Mouse (Mus musculus): ENCODE data around the gene Tmem254c. TPM values are rescaled to one million over a fixed set of nuclear protein-coding genes. Genes with fewer than 3 reads are reported as not detected.

Tmem254c gene
- total RNA-seq, 2 experiments from 2014 or later, result 10.5 to 12.4 TPM

Other genes with a start within 250 kb of the Tmem254c start
- gene Anxa11, start 225.2 kb downstream of the Tmem254c start, total RNA-seq (2021), result 10 to 100 TPM; 83.7 to 85.1 TPM
- 1 to 10 TPM; 2.9 to 3.6 TPM for gene Plac9a, start 164.3 kb downstream of the Tmem254c start, total RNA-seq (2021)
- gene Tmem254a, start 139.7 kb downstream of the Tmem254c start, total RNA-seq (2021), result 1 to 10 TPM; 1.3 to 1.7 TPM
- gene Cphx1, start 129.1 kb downstream of the Tmem254c start, total RNA-seq (2021), result under 1 TPM in 1 of 2 experiments, not detected in 1; 0.16 TPM
- gene Duxbl1, start 88.8 kb downstream of the Tmem254c start, total RNA-seq (2021), result under 1 TPM; 0.43 to 0.80 TPM
- 10 to 100 TPM in 1 of 2 experiments, 1 to 10 TPM in 1; 7.5 to 11.7 TPM for gene Gm9780, start 24.6 kb downstream of the Tmem254c start, total RNA-seq (2021)
- not detected for gene Cphx2, start 14.2 kb upstream of the Tmem254c start, total RNA-seq (2021)
- not detected for gene Cphx3, start 14.9 kb upstream of the Tmem254c start, total RNA-seq (2021)
- gene Duxbl2, start 51.0 kb upstream of the Tmem254c start, total RNA-seq (2021), result under 1 TPM in 1 of 2 experiments, not detected in 1; 0.84 TPM
- gene Plac9b, start 115.1 kb upstream of the Tmem254c start, total RNA-seq (2021), result 10 to 100 TPM; 57.4 to 72.8 TPM
- gene Tmem254b, start 139.7 kb upstream of the Tmem254c start, total RNA-seq (2021), result 1 to 10 TPM; 3.3 to 3.8 TPM
- gene Duxbl3, start 190.6 kb upstream of the Tmem254c start, total RNA-seq (2021), result under 1 TPM in 1 of 2 experiments, not detected in 1; 0.64 TPM